Mouse (Mus musculus) spleen, postnatal 36 days (tissue): ENCODE results near the gene Ctdnep1.

Source experiments
- DNase-seq, 2 experiments: peaks; one replicate each; pipeline ENCODE4 v3.0.0; 2022; ENCODE audit warnings: low spot score in 2 of 2, mixed read lengths in 1 of 2

The Ctdnep1 gene

DNA sequence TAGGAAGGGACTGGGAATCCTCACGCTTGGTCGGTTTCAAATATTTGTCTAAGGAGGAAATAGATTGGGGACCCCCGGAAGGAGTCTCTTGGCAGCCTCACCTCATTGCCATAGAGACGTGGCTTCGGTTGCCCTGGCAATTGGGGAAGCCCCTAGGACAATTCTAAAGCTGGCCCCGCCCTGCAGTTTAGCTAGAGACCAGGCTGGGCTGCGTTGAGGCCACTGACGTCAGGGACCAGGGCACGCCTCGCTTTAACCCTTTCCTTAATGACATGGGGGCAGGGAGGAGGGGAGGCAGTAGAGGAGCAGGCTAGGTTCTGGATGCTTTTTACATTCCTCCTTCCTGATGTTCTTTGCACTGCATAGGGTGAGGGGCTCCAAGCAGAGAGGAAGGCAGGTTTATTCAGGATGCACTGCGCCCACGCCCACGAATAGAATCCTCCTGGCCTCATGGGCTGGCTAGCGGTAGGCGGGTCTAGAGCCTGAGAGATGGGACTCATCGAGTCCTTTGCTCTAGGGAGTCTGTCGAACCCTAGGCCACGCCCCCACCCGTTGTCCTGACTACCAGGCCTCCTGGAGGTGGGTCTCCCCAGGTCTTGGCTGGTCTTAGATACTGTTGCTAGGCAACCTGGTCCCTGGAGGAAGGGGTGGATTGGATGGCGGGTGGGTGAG is 48.3 kb downstream of the Ctdnep1 start:
- DNase-seq: peak; percentile 83 to 85

DNA sequence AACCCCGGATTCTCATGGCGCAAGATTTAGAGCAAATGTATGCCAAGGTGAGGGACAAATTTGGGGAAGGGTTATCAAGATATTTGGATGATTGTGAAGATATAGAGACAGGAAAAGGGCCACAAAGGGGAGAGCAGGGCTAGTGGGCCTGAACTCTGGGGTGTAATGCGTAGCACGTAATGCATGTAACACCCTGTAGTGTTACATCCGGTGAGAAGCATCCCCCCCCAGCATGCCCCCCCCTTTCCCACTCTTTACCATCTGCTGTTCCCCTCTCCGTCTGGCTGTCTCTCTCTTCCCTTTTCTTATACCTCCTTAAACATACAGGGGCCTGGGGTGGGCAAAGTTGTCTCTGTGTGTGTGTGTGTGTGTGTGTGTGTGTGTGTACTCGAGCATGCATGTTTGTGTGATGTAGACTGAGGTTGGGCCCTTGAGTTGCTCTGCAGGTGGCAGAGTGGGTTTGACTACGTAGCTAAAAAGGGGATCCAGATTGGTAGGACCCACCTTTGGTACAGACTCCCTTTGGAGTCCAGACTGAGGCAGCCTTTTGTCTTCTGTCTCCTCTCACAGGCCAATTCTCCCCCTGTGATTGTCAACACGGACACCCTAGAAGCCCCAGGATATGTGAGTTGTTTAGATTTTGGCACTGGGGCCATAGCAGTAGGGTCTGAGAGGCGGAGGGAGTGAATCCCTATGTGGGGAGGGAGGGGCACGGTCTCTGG is 49.0 kb downstream of the Ctdnep1 start:
- no peak for DNase-seq

DNA sequence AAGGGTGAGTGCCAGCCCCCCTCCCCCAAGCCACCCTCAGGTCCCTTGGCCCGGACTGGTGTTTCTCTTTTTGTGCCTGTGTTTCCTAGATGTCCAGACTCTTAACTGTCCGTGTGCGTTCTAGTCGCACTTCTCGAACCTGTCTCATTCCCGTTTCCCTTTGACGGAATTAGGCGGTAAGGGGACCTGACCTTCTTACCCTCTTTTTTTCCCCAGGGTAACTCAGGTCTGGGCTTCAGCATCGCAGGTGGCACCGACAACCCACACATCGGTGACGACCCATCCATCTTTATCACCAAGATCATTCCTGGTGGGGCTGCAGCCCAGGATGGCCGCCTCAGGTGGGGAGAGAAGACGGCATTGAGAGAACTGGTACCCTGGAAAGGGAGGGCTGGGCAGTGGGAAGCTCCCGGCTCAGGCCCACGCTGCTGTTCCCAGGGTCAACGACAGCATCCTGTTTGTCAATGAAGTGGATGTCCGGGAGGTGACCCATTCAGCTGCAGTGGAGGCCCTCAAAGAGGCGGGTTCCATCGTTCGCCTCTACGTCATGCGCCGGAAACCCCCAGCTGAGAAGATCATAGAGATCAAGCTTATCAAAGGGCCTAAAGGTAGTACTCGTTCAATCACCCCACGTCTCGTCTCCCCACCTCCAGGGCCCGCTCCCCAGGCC is 49.8 kb downstream of the Ctdnep1 start:
- DNase-seq: no peak

DNA sequence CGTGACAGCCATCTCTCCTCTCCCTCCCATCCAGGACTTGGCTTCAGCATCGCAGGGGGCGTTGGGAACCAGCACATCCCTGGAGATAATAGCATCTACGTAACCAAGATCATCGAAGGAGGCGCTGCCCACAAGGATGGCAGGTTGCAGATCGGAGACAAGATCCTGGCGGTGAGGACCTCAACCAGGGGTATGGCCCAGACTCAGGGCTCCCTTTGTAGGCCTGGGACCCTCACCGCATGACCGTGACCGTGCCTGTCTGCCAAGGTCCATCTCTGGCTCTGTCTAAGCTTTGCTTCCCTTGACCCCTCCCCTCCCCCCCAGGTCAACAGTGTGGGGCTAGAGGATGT is 50.3 kb downstream of the Ctdnep1 start:
- DNase-seq: no peak

DNA sequence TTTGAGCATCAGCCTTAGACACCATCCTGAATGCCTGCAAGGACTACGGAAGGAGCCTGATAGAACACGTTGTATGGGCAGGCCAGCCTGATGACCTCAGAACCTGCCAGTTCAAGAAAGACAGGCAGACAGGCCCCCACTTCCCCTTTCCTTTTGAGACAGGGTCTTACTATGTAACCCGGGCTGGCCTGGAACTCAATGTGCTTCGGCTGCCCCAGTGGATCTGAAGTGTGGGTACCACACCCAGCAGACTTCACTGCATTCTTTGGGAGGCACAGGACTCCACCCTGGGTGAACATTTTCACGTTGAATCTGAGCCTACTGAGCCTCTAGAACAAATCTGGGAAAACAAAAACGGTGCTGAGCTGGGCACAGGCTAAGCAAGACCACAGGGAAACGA is 57.2 kb downstream of the Ctdnep1 start:
- DNase-seq: no peak

DNA sequence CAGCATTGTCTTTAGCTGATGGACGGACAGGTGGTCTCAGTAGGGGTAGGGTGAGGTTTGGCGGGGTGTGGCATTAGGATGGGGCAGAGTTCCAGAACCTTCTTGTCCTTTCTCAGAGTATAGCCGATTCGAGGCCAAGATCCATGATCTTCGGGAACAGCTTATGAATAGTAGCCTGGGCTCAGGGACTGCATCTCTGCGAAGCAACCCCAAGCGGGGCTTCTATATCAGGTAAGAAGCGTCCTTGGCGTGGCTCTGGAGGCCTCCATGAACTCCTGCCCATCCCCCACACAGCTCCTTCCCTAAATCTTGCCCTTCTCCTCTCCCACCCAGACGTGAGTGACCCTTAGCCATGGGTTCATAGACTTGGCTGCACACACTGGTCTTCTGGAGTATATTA is 58.7 kb downstream of the Ctdnep1 start:
- no peak for DNase-seq

DNA sequence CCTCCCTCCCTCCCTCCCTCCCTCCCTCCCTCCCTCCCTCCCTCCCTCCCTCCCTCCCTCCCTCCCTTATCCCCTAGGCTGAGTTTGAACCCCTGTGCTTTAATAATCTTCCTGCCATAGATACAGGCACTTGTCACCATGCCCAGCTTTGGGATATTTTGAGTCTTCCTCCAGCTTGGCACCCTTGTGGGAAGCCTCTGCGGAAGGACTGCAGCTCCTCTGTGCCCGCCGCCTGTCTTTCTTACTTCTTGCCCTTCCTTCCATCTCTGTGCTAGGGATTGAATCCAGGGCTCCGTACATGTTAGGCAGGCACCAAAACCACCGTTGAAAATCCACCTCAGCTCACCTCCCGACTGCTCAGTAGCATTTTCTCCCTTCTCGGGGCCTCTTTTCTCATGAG is 59.2 kb downstream of the Ctdnep1 start:
- DNase-seq: no peak
